Mouse (Mus musculus): ENCODE results near the gene Fgg.

The Fgg gene

GRCm38 (mm10) chr3:83025475-83026301, 18.2 kb downstream of the Fgg start, which contains the start of gene Fga:
TSS of gene Fga (plus strand) at chr3:83026076.
- no peak for ATAC-seq (ENCODE audit: insufficient number of reproducible peaks, low FRiP score, low TSS enrichment)

GRCm38 (mm10) chr3:83027546-83028251, 20.2 kb downstream of the Fgg start:
- ATAC-seq (ENCODE audit: insufficient number of reproducible peaks, low FRiP score, low TSS enrichment): no peak

- ATAC-seq (ENCODE audit: insufficient number of reproducible peaks, low FRiP score, low TSS enrichment): no peak
Observed at GRCm38 (mm10) chr3:83030331-83030730, 22.8 kb downstream of the Fgg start.

- ATAC-seq (ENCODE audit: insufficient number of reproducible peaks, low FRiP score, low TSS enrichment): 0 out of 2 replicates have a peak, but pooled peaks have one; percentile 33
Observed at GRCm38 (mm10) chr3:83032746-83033308, 25.3 kb downstream of the Fgg start.

GRCm38 (mm10) chr3:83033801-83034200, 26.3 kb downstream of the Fgg start:
- no peak for ATAC-seq (ENCODE audit: insufficient number of reproducible peaks, low FRiP score, low TSS enrichment)

GRCm38 (mm10) chr3:83038865-83039264, 31.3 kb downstream of the Fgg start:
- ATAC-seq (ENCODE audit: insufficient number of reproducible peaks, low FRiP score, low TSS enrichment): no peak

GRCm38 (mm10) chr3:83039666-83040065, 32.1 kb downstream of the Fgg start:
- ATAC-seq (ENCODE audit: insufficient number of reproducible peaks, low FRiP score, low TSS enrichment): no peak

- ATAC-seq (ENCODE audit: insufficient number of reproducible peaks, low FRiP score, low TSS enrichment): no peak
Observed at GRCm38 (mm10) chr3:83042451-83042850, 34.9 kb downstream of the Fgg start.

GRCm38 (mm10) chr3:83046649-83047048, 39.1 kb downstream of the Fgg start:
- no peak for ATAC-seq (ENCODE audit: insufficient number of reproducible peaks, low FRiP score, low TSS enrichment)

- no peak for ATAC-seq (ENCODE audit: insufficient number of reproducible peaks, low FRiP score, low TSS enrichment)
Observed at GRCm38 (mm10) chr3:83049680-83050079, 42.2 kb downstream of the Fgg start, which contains the start of gene Fgb. TSS of gene Fgb (minus strand) at chr3:83049863.

GRCm38 (mm10) chr3:83050661-83051060, 43.1 kb downstream of the Fgg start:
- no peak for ATAC-seq (ENCODE audit: insufficient number of reproducible peaks, low FRiP score, low TSS enrichment)

- no peak for ATAC-seq (ENCODE audit: insufficient number of reproducible peaks, low FRiP score, low TSS enrichment)
Observed at GRCm38 (mm10) chr3:83052102-83052501, 44.6 kb downstream of the Fgg start.

- no peak for ATAC-seq (ENCODE audit: insufficient number of reproducible peaks, low FRiP score, low TSS enrichment)
Observed at GRCm38 (mm10) chr3:83053126-83053525, 45.6 kb downstream of the Fgg start.

GRCm38 (mm10) chr3:83053758-83054157, 46.2 kb downstream of the Fgg start:
- ATAC-seq (ENCODE audit: insufficient number of reproducible peaks, low FRiP score, low TSS enrichment): no peak

- ATAC-seq (ENCODE audit: insufficient number of reproducible peaks, low FRiP score, low TSS enrichment): no peak
Observed at GRCm38 (mm10) chr3:83054759-83055158, 47.2 kb downstream of the Fgg start.

- ATAC-seq (ENCODE audit: insufficient number of reproducible peaks, low FRiP score, low TSS enrichment): peak; percentile 98
Observed at GRCm38 (mm10) chr3:83055281-83056038, 47.9 kb downstream of the Fgg start, which contains the start of gene Plrg1. TSS of gene Plrg1 (plus strand) at chr3:83055522.

- ATAC-seq (ENCODE audit: insufficient number of reproducible peaks, low FRiP score, low TSS enrichment): no peak
Observed at GRCm38 (mm10) chr3:83057046-83057445, 49.5 kb downstream of the Fgg start.
